Mouse (Mus musculus) right cerebral cortex, postnatal 4 days (tissue): Measurements from ENCODE around the gene Tmc1.

Source experiments
- DNase-seq: peaks from one replicate; pipeline ENCODE4 v3.0.0-alpha.2; 2022

Tmc1 gene

GRCm38 (mm10) chr19:20953874-20954273 is at the start of gene Tmc1:
Gene Tmc1, minus strand, starts transcription at chr19:20954202.
- DNase-seq: no peak

DNA sequence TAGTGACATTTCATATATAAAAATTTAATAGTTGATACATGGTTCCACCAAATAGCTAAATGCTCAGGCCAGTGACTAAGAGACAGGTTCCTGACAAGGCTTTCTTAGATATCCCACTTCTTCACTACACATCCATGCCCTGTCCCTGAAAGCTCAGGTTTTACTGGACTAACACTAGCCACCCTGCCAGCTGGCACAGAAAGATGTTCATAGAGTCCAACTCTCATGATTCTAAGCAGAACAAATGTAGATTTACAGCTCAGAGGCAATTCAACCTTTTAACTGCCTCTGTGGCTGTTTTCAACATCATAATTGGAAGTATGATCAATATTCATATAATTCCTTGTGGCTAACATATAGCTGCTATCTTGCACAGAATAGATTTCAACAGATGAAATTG is 47.5 kb upstream of the Tmc1 start:
- DNase-seq: no peak

GRCm38 (mm10) chr19:20979244-20979643 is 25.2 kb upstream of the Tmc1 start:
- DNase-seq: no peak

GRCm38 (mm10) chr19:20978148-20978547 is 24.1 kb upstream of the Tmc1 start:
- no peak for DNase-seq

- DNase-seq: no peak
Measured at GRCm38 (mm10) chr19:20971926-20972325, 17.9 kb upstream of the Tmc1 start.

GRCm38 (mm10) chr19:20954815-20955214 is 813 bp upstream of the Tmc1 start:
- no peak for DNase-seq

DNA sequence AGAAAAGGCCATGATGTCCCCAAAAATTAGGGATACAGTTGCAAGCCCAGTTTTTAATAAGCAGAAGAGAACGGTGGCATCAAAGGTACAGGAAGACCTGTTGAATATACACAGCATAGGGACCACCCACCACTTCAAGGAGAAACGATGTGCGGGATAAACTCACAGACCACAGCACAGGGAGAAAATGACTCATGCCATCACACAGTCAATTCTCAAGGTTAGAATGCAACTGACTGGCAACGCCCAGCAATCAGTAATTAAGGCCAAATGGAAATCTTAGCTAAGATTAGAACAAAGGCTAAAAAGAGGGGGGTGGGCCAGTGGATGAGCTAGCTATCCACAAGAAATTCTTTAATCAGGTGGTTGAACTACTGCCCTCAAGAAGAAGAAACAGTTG is 9.6 kb downstream of the Tmc1 start:
- no peak for DNase-seq

DNA sequence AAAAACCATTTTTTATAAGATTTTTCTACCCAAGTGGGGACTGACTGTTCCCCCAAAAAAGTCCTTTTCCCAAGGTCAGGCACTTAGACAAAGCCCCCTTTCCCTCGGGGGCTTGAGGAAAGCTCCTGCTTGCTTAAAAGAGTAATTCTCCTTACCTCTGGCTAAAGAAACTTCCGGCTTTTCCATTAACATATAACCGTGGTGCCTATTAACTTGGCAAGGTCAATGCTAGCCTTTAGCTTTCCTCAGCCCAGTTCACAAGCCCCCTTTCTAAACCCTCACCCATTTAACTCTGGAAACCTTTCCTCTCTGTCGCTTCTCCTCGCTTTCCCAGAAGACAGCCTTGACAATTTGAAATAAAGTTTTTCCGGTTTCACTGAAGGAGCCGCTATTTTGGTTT is 29.7 kb downstream of the Tmc1 start:
- DNase-seq: no peak

- DNase-seq: no peak
Measured at GRCm38 (mm10) chr19:20923336-20924211, 30.4 kb downstream of the Tmc1 start.

GRCm38 (mm10) chr19:20918241-20918640 is 35.8 kb downstream of the Tmc1 start:
- no peak for DNase-seq

GRCm38 (mm10) chr19:20915151-20915550 is 38.9 kb downstream of the Tmc1 start:
- DNase-seq: no peak

- DNase-seq: no peak
Measured at GRCm38 (mm10) chr19:20910356-20910755, 43.6 kb downstream of the Tmc1 start.

- no peak for DNase-seq
Measured at GRCm38 (mm10) chr19:20881205-20881604, 72.8 kb downstream of the Tmc1 start.

GRCm38 (mm10) chr19:20875881-20876280 is 78.1 kb downstream of the Tmc1 start:
- DNase-seq: no peak

DNA sequence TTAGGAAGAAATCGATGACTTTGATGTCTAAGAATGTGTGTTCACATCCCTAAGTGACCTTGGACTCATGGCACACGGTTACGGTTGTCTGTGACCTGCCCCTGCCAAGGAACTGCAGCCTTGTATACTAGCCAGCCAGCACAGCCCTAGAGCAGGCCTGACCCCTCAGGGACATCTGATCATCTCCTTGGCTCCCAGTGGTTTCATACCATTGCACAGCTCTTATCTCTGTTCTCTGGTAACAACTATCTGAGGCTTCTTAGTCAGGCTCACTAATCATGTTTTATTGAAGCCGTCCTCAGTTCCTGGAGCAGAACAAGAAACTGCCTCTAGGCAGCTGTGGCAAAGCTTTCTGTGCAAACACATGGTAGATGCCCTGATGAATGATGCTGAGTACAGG is 92.2 kb downstream of the Tmc1 start:
- no peak for DNase-seq

- DNase-seq: no peak
Measured at GRCm38 (mm10) chr19:20860270-20860669, 93.7 kb downstream of the Tmc1 start.

DNA sequence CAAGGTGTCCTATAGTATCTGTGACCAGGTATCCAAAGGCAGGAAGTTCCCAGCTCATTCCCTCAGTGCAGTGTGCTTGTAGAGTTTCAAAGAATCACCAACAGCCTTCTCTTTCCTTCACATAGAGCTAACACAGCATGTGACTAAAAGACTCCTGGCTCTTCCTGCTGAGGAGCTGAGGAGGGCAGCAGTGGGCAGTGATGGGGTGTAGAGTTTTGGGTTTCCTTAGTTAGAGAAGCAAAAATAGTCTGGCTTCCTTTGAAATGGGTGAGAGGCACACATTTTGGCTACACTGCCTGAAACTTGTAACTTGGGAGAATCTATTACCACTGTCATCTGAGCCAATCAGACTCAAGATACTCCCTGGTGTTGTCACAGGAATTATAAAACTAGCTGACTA is 96.2 kb downstream of the Tmc1 start:
- DNase-seq: no peak

GRCm38 (mm10) chr19:20848906-20849305 is 105.1 kb downstream of the Tmc1 start:
- no peak for DNase-seq

DNA sequence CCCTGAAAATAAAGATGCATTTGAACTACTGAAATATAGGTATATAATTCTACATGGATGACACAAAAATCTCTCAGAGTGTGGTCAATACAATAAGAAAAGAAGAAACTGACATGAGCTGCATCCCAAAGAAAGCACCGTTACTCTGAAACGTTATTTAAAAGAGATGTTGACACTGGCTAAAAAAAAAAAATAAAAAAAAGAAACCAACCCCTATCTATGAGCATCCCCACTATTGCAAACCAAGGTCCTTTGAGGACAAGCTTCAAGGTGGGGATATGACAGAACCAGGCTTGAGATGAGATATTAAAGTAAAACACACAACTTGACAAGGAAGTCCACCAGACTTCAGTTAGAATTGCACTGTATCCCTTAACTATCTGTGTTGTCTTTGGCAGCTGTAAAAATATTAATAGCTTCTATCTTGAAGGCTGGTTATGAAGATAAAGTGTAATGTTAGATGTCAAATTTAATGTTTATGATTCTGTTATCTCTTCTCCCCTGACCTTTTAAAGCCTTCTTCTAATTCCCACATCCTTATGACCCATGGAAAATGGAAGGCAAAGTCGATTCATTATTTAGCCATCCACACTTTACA is 106.4 kb downstream of the Tmc1 start:
- DNase-seq: no peak

- DNase-seq: no peak
Measured at GRCm38 (mm10) chr19:20837422-20837821, 116.6 kb downstream of the Tmc1 start.

GRCm38 (mm10) chr19:20836055-20836845 is 117.8 kb downstream of the Tmc1 start:
- DNase-seq: no peak

DNA sequence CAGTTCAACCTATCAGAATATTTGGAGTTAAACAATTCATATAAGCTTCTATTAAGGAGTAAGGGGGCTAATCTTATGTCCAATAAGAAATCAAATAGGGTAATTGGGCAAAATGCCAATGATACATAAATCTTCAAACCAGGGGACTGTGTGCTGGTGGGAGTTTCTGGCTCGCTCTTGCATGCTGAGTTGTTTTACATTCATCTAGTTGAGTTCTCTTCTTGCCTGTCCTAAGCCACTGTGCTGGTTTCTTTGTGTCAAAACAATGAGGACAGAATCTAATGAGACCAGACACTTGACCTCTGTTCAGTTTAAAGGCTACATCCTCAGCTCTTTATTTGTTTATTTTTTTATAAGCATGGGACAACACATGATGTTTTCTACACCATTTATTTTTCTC is 119.1 kb downstream of the Tmc1 start:
- DNase-seq: no peak

GRCm38 (mm10) chr19:20799460-20799859 is 154.5 kb downstream of the Tmc1 start:
- no peak for DNase-seq
